Mouse (Mus musculus): ENCODE measurements around the gene Hadhb.
A peak's percentile ranks its signal among the peaks of the same experiment; 100 is the strongest.

Gene Hadhb

DNA sequence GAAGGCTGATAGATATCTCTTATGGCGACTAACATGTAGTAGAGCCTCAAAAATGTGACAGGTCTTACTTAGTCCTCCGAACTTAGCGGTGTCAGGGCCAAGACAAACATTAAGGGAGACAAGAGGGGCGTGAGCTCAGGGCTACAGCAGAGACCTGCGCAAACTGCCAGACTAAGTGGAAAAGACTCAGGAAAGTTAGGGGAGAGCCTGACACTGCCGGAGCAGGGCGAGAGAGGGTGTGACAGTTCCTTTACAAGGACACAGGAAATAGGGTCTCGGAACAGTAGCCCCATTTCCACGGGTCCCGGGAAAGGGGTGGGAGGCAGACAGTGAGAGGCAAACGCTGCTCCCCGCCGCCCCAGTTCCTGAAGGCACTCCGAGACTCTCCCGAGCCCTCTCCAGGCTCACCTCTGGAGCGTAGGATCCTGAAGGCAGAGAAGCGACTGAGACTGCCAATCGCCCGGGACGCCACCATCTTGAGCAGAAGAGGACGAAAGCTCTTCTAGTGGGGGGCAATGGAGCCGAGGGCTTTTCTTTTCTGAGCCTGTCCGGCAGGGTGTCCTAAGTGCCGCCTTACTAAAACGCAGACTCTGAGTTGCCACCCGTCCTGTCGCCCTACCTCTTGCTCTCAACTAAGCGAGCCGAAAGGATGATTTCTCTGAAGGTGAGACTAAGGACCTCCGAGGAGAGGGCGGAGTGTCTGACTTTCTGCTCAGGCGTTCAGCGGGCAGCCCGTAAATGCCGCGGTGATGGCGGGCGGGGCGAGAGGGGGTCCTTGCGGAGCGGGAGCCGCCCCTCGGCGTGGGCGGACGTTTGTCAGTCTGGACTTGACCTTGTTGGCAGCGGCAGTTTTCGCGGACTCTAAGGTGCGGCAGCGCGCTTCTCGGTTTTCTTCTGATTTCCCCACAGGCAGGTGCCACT lies at the start of gene Hadhb, which contains the start of gene Hadha:
Hadhb (plus strand) TSS at position 775 of the 921 bp plus-strand sequence.
Hadha (minus strand) TSS at position 689 of the 921 bp plus-strand sequence.
- DNase-seq (ENCODE audit: low spot score in 2 of 2): peak; percentile 89 to 94

DNA sequence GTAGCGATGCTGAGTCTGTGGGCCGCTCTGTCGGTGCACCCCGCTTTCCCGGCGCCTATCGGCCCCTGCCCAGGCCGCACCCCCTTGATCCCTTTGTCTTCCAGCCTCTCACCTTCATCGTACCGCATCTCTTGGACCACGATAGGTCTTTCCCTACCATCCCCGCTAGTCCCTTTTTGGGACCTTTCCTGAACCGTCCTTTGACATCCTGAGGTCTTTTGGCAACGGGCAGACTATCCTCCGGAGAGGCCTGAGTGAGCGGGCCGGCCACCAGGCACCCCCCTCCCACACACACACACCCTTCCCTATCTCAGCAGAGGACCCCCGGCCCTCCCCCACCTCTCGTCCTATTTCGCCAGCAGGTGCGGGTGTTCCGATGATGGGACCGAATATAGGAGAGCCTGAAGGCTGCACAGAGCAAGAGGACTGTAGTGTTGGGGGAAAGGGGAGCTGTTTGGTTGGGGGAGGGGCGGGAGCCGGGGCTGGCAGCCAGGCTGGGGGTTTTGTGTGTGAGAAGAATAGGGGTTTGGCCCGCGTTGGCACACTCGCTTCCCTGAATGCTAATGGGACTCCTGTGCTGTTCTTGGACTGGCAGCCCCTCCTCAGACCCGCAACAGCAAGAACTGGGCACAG lies 49.3 kb upstream of the Hadhb start, which contains the start of gene 3110082J24Rik:
3110082J24Rik (minus strand) TSS at position 419 of the 633 bp plus-strand sequence.
- peak in 1 of 2 experiments; percentile 5 for DNase-seq (ENCODE audit: low spot score in 2 of 2)

DNA sequence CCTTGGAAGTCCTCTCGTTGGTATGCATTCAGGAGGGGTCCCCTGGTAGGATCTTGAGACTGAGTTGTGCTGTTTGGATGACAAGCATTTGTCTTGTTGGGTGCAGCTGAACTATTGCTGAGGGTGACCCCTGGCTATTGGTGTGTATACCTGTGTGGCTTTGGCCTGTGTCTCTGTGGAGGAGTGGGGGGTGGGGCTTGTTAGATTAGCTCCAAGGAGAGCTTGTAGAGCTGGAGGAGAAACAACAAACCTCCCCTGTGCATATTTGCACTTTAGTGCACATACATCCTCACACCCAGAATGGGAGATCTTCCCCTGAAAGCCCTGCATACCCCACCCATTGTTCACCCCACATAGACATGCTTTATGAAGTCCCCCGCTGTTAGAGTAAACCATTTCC lies 48.3 kb upstream of the Hadhb start:
- DNase-seq (ENCODE audit: low spot score in 2 of 2): peak in 1 of 2 experiments; percentile 2

DNA sequence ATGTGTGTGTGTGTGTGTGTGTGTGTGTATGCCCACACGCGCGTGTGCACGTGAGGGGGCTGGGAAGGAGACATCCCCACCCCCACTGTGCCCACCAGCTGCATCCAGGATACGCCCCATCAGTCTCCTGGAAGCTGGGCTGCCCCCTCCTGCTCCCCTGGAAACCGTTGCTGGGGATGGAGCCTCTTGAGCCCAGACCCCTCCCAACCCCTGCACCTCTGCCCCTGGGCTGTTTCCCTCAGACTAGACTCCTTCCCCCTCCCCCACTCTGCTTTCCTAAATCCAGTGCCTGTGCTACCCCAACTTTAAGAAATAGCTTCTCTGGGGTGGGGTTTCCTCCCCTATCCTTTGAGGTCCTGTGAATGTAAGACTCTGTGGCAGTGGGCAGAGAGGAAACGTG lies 47.9 kb upstream of the Hadhb start:
- DNase-seq (ENCODE audit: low spot score in 2 of 2): peak in 1 of 2 experiments; percentile 5

DNA sequence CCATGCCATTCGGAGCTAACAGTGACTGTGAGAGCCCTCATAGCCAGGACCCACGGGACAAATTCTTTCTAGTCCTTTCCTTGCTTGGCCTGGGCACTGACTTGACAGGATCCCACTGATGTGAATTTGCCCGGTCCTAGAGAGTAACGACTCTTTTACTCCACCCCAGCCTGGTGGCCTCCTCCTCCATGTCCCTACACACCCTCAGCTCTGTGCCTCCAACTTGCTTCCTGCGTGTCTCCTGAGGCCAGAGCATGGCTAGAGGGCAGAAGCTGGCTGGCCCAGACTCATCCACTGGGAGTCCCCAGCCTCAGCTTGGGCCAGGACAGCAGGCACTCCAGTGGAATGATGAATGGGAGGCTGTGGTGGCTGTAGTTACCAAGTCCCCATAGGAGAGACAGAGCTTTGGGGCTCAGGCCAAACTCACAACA lies 47.4 kb upstream of the Hadhb start:
- DNase-seq (ENCODE audit: low spot score in 2 of 2): peak in 1 of 2 experiments; percentile 3

DNA sequence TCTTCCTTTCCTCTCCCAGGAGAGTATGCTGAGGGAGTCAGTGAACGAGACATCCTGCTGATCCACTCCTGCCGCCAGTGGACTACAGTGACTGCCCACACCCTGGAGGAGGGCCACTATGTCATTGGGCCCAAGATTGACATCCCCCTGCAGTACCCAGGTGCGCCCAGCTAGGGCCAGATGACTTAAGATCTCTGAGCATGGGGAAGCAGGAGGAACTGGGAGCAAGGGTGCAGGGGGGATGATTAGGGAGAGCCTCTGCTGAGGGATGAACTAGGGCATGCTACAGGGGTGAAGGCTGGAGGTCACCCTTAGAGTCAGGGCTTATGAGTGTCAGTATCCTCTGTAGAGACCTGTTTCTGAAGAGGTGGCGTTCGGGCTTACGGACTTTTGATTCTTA lies 46.8 kb upstream of the Hadhb start:
- no peak for DNase-seq (ENCODE audit: low spot score in 2 of 2)

DNA sequence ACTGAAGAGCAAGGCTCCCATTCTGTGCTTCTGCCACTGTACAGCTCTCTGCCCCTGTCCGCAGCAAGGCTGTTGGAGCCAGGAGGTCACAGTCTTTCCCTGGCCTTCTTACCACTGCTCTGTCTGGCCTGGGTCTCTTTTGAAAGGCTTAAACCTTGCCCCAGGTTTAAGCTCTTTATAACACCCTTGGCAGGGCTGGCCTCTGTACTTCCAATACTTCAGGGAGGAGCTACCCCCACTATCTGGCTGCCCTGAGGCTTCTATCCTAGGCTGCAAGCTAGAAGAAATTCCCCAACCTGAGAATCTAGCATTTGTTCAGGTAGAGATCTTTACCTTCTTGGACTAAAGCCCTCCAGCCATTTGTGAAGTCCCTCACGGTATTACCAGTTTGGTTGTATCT lies 45.1 kb upstream of the Hadhb start:
- no peak for DNase-seq (ENCODE audit: low spot score in 2 of 2)

DNA sequence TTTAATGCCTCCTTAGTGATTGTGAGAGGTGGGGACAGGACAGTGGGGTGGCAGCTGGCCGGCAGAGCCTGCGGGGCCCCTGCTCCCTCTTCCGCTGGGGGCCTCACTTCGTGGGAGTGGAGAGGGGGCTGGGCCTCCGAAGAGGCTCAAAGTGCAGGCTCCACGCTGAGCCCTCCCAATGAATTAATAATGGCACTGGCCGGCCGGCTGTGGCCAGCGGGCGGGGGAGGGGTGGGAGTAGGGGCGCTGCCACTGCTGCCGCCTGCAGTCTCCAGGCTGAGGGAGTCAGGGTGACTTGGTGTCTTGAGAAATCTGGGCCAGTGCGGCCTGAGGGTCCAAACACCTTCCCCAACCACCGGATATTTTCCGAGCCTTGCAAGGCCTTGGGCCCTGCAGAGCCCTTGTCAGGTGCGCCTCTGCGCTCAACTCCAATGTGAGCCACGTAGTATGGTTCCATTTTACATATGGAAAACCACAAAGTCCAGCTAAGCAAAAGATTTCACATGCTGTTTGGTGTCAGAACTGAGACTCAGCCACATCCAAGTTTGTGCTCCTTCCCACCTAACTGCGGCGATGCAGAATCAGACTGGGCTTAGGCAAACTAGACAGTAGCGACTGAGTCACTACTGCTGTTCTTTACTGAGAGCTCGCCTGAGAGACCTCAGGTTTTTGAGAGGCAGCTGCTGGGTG lies 44.5 kb upstream of the Hadhb start:
- DNase-seq (ENCODE audit: low spot score in 2 of 2): no peak

DNA sequence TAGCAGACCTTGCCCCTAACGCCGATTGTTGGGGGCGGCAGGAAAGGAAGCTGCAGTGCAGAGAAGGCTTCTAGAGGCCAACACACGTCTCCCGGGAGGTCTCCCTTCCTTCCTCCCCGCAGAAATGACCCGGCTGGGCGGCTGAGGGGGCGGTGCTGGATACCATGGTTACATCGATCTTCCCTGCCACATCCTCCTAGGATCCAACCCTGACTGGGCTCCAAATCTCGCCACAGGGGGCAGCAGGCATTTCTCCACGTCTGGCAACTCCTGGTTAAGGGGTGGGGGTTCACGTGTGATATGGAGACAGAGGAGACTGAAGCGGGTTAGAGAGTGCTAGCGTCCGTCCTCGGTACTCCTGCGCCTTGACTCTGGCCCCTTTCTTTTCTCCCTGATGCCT lies 43.9 kb upstream of the Hadhb start:
- DNase-seq (ENCODE audit: low spot score in 2 of 2): no peak

DNA sequence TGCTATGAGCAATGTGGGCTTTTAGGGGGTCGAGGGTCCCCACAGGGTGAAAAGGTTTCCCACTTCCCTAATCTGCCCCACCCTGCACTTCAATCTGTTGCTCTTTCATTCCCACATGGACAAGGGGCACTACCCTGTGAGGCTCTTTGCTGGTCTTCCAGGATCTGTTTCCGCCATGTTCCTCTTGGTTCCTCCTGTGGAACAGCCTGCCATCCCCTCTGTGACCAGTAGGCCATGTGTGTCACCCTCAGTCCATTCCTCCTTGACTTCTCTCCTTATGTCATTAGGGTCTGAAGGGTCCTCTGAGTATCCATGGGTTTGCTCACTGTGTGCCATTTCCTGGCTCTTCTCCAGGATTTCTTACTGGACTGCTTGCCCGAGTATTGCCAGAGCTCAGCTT lies 43.3 kb upstream of the Hadhb start:
- no peak for DNase-seq (ENCODE audit: low spot score in 2 of 2)

DNA sequence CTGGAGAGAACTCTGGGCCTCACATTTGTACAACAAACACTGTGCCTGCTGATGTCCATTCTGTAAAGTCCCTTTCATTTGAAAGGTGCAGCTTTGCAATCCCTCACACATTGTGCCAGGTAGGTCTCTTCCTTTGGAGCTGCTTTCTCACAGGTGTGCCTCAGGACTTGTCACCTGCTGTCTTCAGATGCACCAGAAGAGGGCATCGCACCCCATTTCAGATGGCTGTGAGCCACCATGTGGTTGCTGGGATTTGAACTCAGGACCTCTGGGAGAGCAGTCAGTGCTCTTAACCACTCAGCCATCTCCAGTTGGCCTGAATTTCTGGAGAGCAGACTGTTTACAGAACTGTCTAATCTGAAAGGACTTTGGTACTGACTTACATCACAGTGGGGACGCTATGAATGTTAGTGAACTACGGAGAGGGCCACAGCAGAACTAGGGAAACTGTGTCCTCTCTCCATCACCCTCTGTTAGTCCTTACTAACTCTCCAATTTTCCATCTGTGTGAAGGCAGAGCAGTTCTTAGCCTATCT lies 42.4 kb upstream of the Hadhb start:
- DNase-seq (ENCODE audit: low spot score in 2 of 2): no peak

DNA sequence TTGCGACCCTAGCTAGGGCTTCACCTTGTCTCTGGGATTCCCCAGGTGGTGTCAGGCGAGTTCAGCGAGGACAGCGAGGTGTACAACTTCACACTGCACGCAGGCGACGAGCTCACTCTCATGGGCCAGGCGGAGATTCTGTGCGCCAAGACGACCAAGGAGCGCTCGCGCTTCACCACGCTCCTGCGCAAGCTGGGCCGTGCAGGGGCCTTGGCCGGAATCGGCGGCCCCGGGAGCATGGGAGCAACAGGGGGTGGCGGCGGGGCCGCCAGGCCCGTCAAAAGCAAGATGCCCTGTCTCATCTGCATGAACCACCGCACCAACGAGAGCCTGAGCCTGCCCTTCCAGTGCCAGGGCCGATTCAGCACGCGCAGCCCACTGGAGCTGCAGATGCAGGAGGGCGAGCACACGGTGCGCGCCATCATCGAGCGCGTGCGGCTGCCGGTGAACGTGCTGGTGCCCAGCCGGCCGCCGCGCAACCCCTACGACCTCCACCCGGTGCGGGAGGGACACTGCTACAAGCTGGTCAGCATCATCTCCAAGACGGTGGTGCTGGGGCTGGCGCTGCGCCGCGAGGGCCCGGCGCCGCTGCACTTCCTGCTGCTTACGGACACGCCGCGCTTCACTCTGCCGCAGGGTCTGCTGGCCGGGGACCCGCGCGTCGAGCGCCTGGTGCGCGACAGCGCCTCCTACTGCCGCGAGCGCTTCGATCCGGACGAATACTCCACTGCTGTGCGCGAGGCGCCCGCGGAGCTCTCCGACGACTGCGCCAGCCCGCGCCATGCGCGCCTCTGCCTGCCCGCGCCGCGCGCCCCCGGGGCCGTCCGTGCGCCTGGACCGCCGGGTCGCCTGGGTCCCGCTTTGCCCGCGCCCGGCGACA lies 40.9 kb upstream of the Hadhb start:
- DNase-seq (ENCODE audit: low spot score in 2 of 2): peak; percentile 32 to 52

DNA sequence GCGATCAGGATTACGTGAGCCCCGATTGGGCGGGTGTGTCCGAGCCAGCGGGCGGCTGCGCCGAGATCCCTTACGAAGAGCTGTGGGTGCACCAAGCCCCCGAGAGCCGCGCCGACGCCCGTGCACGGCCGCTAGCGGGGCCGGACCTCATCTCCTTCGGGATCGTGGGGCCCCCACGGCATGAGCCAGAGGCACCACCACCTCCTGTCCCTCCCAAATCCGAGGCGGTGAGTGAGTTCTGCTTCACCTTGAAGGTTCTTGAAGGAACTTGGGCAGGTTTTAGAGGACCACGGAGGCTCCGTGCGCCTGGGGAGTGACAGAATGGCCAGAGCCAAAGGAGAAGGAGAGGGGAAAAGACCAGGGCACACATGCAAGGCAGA lies 40.3 kb upstream of the Hadhb start:
- DNase-seq (ENCODE audit: low spot score in 2 of 2): no peak

DNA sequence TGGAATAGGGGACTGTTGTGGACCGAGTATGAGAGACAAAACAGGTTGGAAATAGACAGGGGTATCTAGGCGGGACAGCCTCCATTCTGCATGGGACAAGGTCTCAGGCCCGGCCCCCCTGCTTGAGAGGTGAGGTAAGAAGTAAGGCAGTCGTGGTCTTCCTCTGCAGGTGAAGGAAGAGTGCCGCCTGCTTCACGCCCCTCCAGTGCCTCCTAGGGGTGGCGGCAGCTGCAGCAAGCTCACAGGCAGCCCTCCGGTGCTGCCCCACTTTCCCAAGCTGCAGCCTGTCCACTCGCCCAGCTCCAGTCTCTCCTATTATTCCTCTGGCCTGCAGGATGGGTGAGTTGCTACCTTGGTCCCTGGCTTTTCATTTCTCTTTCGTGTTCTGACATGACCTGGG lies 39.3 kb upstream of the Hadhb start:
- DNase-seq (ENCODE audit: low spot score in 2 of 2): no peak

DNA sequence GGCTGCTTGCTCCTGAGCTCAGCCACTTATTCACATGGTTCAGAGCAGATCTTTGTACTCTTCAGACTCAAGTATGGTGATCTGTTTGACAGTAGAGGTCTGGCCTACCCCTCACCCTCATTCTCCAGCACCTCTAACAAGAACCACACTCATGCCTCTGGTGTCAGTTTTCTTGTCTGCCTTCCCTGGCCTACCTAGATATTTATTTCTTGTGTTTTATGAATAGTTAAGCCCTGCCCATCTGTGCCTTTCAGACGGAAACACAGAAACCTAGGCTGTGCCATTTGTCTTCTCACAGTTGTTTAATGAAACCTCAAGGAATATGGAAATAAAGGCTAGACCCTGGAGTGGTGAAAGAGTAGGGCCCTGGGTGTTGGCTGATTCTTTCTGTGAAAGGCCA lies 37.0 kb upstream of the Hadhb start:
- DNase-seq (ENCODE audit: low spot score in 2 of 2): no peak

DNA sequence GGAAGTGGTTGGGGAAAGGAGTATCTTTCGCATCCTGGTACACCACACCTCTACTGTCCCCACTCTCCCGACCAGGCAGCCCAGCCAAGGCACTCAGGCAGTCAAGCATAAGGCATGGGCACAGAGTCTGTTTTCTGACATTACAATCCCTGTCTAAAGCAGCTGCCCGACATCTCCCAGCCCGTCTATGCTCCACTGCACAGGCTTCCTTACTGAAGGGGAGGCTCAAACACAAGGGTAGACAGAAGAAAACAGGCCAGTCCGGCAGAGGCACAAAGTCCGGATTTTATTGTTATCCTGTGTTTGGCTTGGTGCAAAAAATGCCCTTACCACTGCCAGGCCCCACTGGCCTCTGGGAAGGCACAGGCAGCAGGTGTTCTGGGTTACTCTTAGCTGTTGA lies 35.9 kb upstream of the Hadhb start:
- no peak for DNase-seq (ENCODE audit: low spot score in 2 of 2)

DNA sequence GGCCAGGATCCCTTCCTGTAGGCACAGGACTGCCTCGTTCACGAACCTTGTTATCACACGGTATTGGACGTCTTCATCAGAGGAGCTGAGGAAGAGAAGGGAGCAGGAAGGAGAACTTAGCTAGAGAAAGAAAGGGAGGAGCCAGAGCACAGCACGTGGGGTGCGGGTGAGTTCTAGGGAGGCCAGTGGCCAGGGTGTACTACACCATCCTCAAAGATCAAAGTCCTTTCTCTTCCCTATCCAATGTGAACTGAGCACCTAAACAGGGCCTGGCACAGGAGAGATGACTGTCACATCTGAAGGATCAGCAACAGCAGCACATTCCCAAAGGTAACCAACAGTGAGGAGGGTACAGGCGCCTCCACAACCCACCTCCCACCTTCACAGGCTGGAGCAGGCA lies 34.9 kb upstream of the Hadhb start:
- no peak for DNase-seq (ENCODE audit: low spot score in 2 of 2)

DNA sequence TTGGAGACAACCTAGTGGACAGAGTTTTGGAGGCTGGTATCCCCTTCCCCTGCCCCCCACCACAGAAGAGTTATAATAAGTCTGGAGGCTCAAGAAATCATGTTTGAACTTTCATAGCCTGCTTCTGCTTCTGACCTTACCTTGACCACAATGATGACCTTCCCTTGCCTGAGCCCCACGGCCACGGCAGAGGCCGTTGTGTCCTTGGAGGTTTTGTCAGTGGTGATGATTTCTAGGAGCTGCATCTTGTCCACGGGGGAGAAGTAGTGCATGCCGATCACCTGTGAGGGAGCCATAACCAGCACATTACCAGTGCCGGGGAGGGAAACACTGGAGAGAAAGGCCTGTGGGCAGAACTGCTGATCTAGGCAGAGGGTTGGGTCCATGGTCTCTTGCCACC lies 32.6 kb upstream of the Hadhb start:
- DNase-seq (ENCODE audit: low spot score in 2 of 2): no peak

DNA sequence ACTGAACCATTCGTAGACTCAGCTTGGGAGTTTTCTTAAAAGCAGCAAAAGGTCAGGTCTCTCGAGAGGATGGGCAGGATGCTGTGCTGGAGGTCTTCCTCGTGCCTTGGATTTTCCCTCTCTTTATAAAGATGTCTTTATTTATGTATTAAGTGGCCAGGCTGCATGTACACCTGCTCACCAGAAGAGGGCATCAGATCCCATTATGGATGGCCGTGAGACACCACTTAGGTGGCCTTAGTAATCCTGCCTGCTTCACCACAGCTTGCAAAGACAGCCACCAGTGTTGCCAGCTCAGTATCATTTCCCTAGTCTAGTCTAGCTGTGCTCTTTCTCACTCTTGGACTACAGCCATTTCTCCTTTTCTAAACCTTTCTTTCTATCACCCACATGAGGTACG lies 29.5 kb upstream of the Hadhb start:
- no peak for DNase-seq (ENCODE audit: low spot score in 2 of 2)

DNA sequence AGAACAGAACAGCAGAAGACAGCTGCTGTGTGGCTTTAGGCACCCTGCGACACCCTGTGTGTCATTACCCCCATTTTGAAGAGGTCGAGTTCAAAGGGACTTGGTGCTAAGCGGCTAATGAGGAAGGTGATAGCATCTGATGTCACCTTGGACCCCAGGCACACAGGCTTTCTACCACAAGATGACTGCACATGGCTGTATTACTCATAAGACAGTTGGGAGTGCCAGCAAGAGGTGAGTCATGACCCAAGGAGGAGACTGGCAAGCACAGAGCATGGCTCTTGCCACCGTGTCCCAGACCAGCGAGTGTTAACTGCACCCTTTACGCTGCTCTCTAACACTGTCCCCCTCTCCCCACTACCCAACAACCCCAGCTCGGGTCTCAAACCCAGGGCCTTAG lies 28.3 kb upstream of the Hadhb start:
- no peak for DNase-seq (ENCODE audit: low spot score in 2 of 2)

All from spleen, postnatal 14 days (tissue).